In the genomic region with DNA sequence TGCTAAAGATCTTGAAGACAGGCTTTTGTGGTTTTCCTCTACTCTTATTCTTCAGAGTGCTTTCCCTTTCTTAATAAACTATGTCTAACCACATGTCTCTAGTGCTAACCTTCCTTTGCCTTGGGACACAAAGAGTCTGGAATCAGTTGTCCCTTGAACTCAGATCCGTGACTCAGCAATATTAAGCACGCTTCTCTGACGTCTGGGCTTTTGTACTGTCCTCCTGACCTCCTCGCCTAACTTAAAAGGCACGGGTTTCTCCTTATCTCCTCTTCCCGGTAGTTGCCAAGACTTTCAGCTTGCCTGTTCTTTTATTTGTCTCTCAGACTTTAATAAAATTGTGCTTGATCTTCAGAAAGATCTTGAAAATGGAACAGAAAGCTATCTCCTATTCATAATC, we compare ENCODE assay signal across 14 mouse cellular contexts. TPM values are rescaled to one million over a fixed set of nuclear protein-coding genes. Genes with fewer than 3 reads are reported as not detected.
"Had no signal": no experiment of that assay in that cellular context is flagged by ENCODE, and none has a peak within 500 bp of the region (broad histone marks: within the 10 kb centered on the region; RNA-seq: fewer than 3 reads in every experiment).

No protein-coding gene starts in this region.

- H3K27me3 ChIP-seq: liver, embryonic 15.5 days; lung, embryonic 15.5 days; midbrain, embryonic 15.5 days; neural tube, embryonic 13.5 days had no signal

- H3K36me3 ChIP-seq: limb, embryonic 13.5 days; liver, embryonic 15.5 days; lung, embryonic 15.5 days; midbrain, embryonic 15.5 days; neural tube, embryonic 13.5 days had no signal

- H3K4me3 ChIP-seq: layer of hippocampus, adult 2 months; limb, embryonic 13.5 days; liver, embryonic 15.5 days; lung, embryonic 15.5 days; midbrain, embryonic 15.5 days; neural tube, embryonic 13.5 days had no signal

- H3K9me3 ChIP-seq: limb, embryonic 13.5 days; lung, embryonic 15.5 days; midbrain, embryonic 15.5 days; neural tube, embryonic 13.5 days had no signal

- H3K27ac ChIP-seq: kidney, postnatal 0 days; layer of hippocampus, adult 2 months; limb, embryonic 13.5 days; liver, embryonic 15.5 days; lung, embryonic 15.5 days; midbrain, embryonic 15.5 days; neural tube, embryonic 13.5 days had no signal

- ATAC-seq: midbrain, embryonic 15.5 days had no signal

- H3K4me2 ChIP-seq: limb, embryonic 13.5 days; liver, embryonic 15.5 days; lung, embryonic 15.5 days; midbrain, embryonic 11.5 days; midbrain, embryonic 15.5 days; neural tube, embryonic 13.5 days had no signal

- DNase-seq: kidney, adult 9 months; kidney, postnatal 4 days; left cerebral cortex, postnatal 4 days; lung, postnatal 4 days; retina, postnatal 1 day; thymus, postnatal 36 days had no signal

- H3K9ac ChIP-seq: limb, embryonic 13.5 days; liver, embryonic 15.5 days; lung, embryonic 15.5 days; midbrain, embryonic 15.5 days; neural tube, embryonic 13.5 days had no signal

RNA-seq across cellular contexts. Expression of gene Kbtbd12, which starts 6.5 kb away (rescaled TPM):
- polyA plus RNA-seq: kidney, postnatal 0 days; midbrain, embryonic 11.5 days; neural tube, embryonic 13.5 days had no signal
